Mouse (Mus musculus): Measurements from ENCODE around the gene Tuba1a. TPM values are rescaled to one million over a fixed set of nuclear protein-coding genes. Genes with fewer than 3 reads are reported as not detected.
"Not testable (repeated sequence)": the region's sequence is repeated elsewhere in the genome, so short reads cannot be mapped to it uniquely, and the experiment has no call there.

Gene Tuba1a
- polyA plus RNA-seq, 1 experiment from 2014 or later = 181 TPM

- Histone ChIP-seq H3K4me1 (peaks cover 29% of the 10 kb centered on the region), H3K9ac (no peak overlapping the region), H3K4me2 (0 out of 2 replicates have a peak overlapping the region, but pooled peaks have one; percentile 6), H3K4me3 (no peak overlapping the region), H3K36me3 (no peaks in the 10 kb centered on the region), H3K27ac (no peak overlapping the region), H3K9me3 (replicated peaks) (no peaks in the 10 kb centered on the region), H3K27me3 (replicated peaks) (0 out of 2 replicates have a peak, but pooled peaks cover 4% of the 10 kb centered on the region)
- WGBS (ENCODE audit: insufficient replicate concordance) = 47% methylated on average over 16 of the region's 16 CpGs
- no peak for ATAC-seq
These were observed 30.1 kb upstream of the Tuba1a start for GRCm38 (mm10) chr15:98983431-98984081.

GRCm38 (mm10) chr15:98982100-98982499, 28.6 kb upstream of the Tuba1a start:
- H3K27ac ChIP-seq = no peak overlapping the region
- no peak overlapping the region for H3K4me2 ChIP-seq
- peaks cover 29% of the 10 kb centered on the region for H3K4me1 ChIP-seq
- no peak overlapping the region for H3K4me3 ChIP-seq
- no peaks in the 10 kb centered on the region for H3K9me3 ChIP-seq (replicated peaks)
- H3K27me3 ChIP-seq (replicated peaks) = 0 out of 2 replicates have a peak, but pooled peaks cover 4% of the 10 kb centered on the region
- H3K36me3 ChIP-seq = no peaks in the 10 kb centered on the region
- no peak overlapping the region for H3K9ac ChIP-seq
- ATAC-seq = no peak
- 75% methylated on average over 6 of the region's 6 CpGs for WGBS (ENCODE audit: insufficient replicate concordance)

- Histone ChIP-seq H3K9ac (no peak overlapping the region), H3K9me3 (replicated peaks) (no peaks in the 10 kb centered on the region), H3K36me3 (no peaks in the 10 kb centered on the region), H3K27me3 (replicated peaks) (0 out of 2 replicates have a peak, but pooled peaks cover 4% of the 10 kb centered on the region), H3K4me1 (peaks cover 20% of the 10 kb centered on the region), H3K4me2 (no peak overlapping the region), H3K4me3 (no peak overlapping the region), H3K27ac (no peak overlapping the region)
- ATAC-seq = no peak
- 65% methylated on average over 7 of the region's 7 CpGs for WGBS (ENCODE audit: insufficient replicate concordance)
These were observed 26.6 kb upstream of the Tuba1a start for GRCm38 (mm10) chr15:98980012-98980614.

- no peak for ATAC-seq
- H3K27ac ChIP-seq = no peak overlapping the region
- no peak overlapping the region for H3K4me2 ChIP-seq
- 0 out of 2 replicates have a peak, but pooled peaks cover 4% of the 10 kb centered on the region for H3K27me3 ChIP-seq (replicated peaks)
- H3K36me3 ChIP-seq = no peaks in the 10 kb centered on the region
- H3K9me3 ChIP-seq (replicated peaks) = no peaks in the 10 kb centered on the region
- H3K9ac ChIP-seq = no peak overlapping the region
- 64% methylated on average over 20 of the region's 20 CpGs for WGBS (ENCODE audit: insufficient replicate concordance)
- H3K4me1 ChIP-seq = peaks cover 8% of the 10 kb centered on the region
- no peak overlapping the region for H3K4me3 ChIP-seq
These were observed 25.1 kb upstream of the Tuba1a start for GRCm38 (mm10) chr15:98978409-98979172.

- Histone ChIP-seq H3K9ac (no peak overlapping the region), H3K4me2 (no peak overlapping the region), H3K4me1 (0 out of 2 replicates have a peak, but pooled peaks cover 1% of the 10 kb centered on the region), H3K4me3 (no peak overlapping the region), H3K36me3 (no peaks in the 10 kb centered on the region), H3K9me3 (replicated peaks) (no peaks in the 10 kb centered on the region), H3K27me3 (replicated peaks) (0 out of 2 replicates have a peak, but pooled peaks cover 4% of the 10 kb centered on the region), H3K27ac (no peak overlapping the region)
- 76% methylated on average over 14 of the region's 14 CpGs for WGBS (ENCODE audit: insufficient replicate concordance)
- no peak for ATAC-seq
These were observed 24.4 kb upstream of the Tuba1a start for GRCm38 (mm10) chr15:98977759-98978408.

- H3K4me1 ChIP-seq = peaks cover under 1% of the 10 kb centered on the region; the same call in 1 of the 2 replicates
- no peak overlapping the region for H3K4me2 ChIP-seq
- WGBS (ENCODE audit: insufficient replicate concordance) = 69% methylated on average over 21 of the region's 21 CpGs
- no peaks in the 10 kb centered on the region for H3K36me3 ChIP-seq
- H3K9me3 ChIP-seq (replicated peaks) = no peaks in the 10 kb centered on the region
- no peak overlapping the region for H3K9ac ChIP-seq
- no peak for ATAC-seq
- H3K4me3 ChIP-seq = no peak overlapping the region
- no peak overlapping the region for H3K27ac ChIP-seq
- H3K27me3 ChIP-seq (replicated peaks) = 0 out of 2 replicates have a peak, but pooled peaks cover 4% of the 10 kb centered on the region
These were observed 23.6 kb upstream of the Tuba1a start for GRCm38 (mm10) chr15:98976763-98977758.

GRCm38 (mm10) chr15:98973015-98973614, 19.6 kb upstream of the Tuba1a start:
- Histone ChIP-seq H3K27me3 (replicated peaks) (peaks cover 3% of the 10 kb centered on the region; the same call in 1 of the 2 replicates), H3K36me3 (no peaks in the 10 kb centered on the region), H3K4me2 (no peak overlapping the region), H3K27ac (no peak overlapping the region), H3K4me1 (peaks cover 21% of the 10 kb centered on the region), H3K9ac (no peak overlapping the region), H3K9me3 (replicated peaks) (no peaks in the 10 kb centered on the region), H3K4me3 (no peak overlapping the region)
- ATAC-seq = no peak
- WGBS (ENCODE audit: insufficient replicate concordance) = 79% methylated on average over 9 of the region's 9 CpGs

- WGBS (ENCODE audit: insufficient replicate concordance) = 58% methylated on average over 15 of the region's 15 CpGs
- H3K27me3 ChIP-seq (replicated peaks) = peaks cover 12% of the 10 kb centered on the region; the same call in 1 of the 2 replicates
- H3K27ac ChIP-seq = not testable (repeated sequence)
These were observed 18.2 kb upstream of the Tuba1a start for GRCm38 (mm10) chr15:98971576-98972320.

GRCm38 (mm10) chr15:98971111-98971510, 17.6 kb upstream of the Tuba1a start:
- H3K27me3 ChIP-seq (replicated peaks) = peaks cover 16% of the 10 kb centered on the region
- 52% methylated on average over 4 of the region's 4 CpGs for WGBS (ENCODE audit: insufficient replicate concordance)
- no peak overlapping the region for H3K4me3 ChIP-seq
- H3K4me2 ChIP-seq = no peak overlapping the region
- peaks cover 21% of the 10 kb centered on the region for H3K4me1 ChIP-seq
- no peak overlapping the region for H3K27ac ChIP-seq
- H3K9ac ChIP-seq = no peak overlapping the region
- H3K36me3 ChIP-seq = no peaks in the 10 kb centered on the region
- no peaks in the 10 kb centered on the region for H3K9me3 ChIP-seq (replicated peaks)
- ATAC-seq = no peak

More at GRCm38 (mm10) chr15:98971576-98972320, 18.2 kb upstream of the Tuba1a start:
- H3K4me3 ChIP-seq; H3K36me3 ChIP-seq; H3K4me2 ChIP-seq; H3K9me3 ChIP-seq (replicated peaks); H3K9ac ChIP-seq; ATAC-seq: not testable (repeated sequence)
- H3K4me1 ChIP-seq = peaks cover 21% of the 10 kb centered on the region

Measured in liver, embryonic 12.5 days (tissue).